8 mouse cellular contexts compared by ENCODE assay signal in the genomic region with DNA sequence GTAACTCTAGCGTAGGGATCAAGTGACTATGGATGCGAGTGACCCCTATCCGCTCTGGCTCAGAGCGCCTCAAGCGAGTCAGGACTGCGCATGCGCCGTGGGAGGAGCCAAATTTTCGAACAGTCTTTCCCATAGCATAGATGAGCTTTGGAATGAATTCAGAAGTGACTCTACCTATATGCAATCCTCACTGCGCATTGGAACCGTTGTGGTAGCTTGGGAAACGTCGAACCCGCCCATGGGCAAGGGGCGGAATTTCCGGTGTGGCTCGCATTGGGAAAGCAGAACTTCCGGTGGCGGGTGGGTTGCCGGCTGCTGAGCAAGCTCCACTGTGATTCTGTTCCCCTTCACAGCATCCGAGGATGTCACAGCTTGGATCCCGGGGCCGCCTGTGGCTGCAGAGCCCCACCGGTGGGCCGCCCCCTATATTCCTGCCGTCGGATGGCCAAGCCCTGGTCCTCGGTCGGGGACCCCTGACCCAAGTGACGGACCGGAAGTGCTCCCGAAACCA. TPM values are rescaled to one million over a fixed set of nuclear protein-coding genes. Genes with fewer than 3 reads are reported as not detected.
A peak's percentile ranks its signal among the peaks of the same experiment; 100 is the strongest.
DNase-seq lines count a peak whose midpoint lies in the region; ATAC-seq and TF ChIP-seq lines count a peak whose summit lies in the region.

TSS of gene Pnkp (plus strand) at position 98 of the 511 bp plus-strand sequence.

- no peak; the same call in 1 of the 2 replicates for TF ChIP-seq CTCF in gastrocnemius, adult 2 months (IDR thresholded peaks at IDR 0.05)
- TF ChIP-seq CTCF in hindbrain, postnatal 0 days (IDR thresholded peaks at IDR 0.05; ENCODE audit: low read depth), result peak; percentile 36
- TF ChIP-seq CTCF in left cerebral cortex, adult 2 months (IDR thresholded peaks at IDR 0.05), result no peak; the same call in 1 of the 2 replicates

- no peaks in the 10 kb centered on the region for H3K9me3 ChIP-seq in hindbrain, postnatal 0 days (ENCODE audit: low read length)

- peaks cover 9% of the 10 kb centered on the region; the same call in 1 of the 2 replicates for H3K36me3 ChIP-seq in hindbrain, postnatal 0 days (ENCODE audit: insufficient read depth, low read length)

- DNase-seq in gastrocnemius, adult 2 months, result peak; percentile 87
- DNase-seq in hindbrain, postnatal 0 days (ENCODE audit: low spot score), result peak; percentile 95
- DNase-seq in left cerebral cortex, adult 2 months (ENCODE audit: extremely low spot score in 1 of 2, low spot score in 2 of 2), result peak; percentile 89 to 90
- peak; percentile 95 for DNase-seq in right cerebral cortex, adult 2 months (ENCODE audit: low spot score in 2 of 2)
- DNase-seq in urinary bladder, postnatal 36 days (ENCODE audit: low spot score in 2 of 2), result peak; percentile 78 to 84

- WGBS in hindbrain, postnatal 0 days, result under 1% methylated on average over 32 of the region's 32 CpGs

- intact Hi-C loops in gastrocnemius, adult 2 months (cut with DNase I), result no loop called here
- intact Hi-C loops in left cerebral cortex, adult 2 months (cut with DNase I), result loop anchor here (10.0 kb wide), 1 partner anchor 268 kb away; the partner anchor contains the start of genes Rpl13a and Rps11

- peak within 1 kb of the TSS; percentile 70 for H3K9ac ChIP-seq in hindbrain, postnatal 0 days (replicated peaks; ENCODE audit: low read length)

- H3K27ac ChIP-seq in gastrocnemius, adult 2 months, result peak within 1 kb of the TSS; percentile 92
- H3K27ac ChIP-seq in hindbrain, postnatal 0 days, result peak within 1 kb of the TSS; percentile 90
- peak within 1 kb of the TSS; percentile 88 for H3K27ac ChIP-seq in left cerebral cortex, adult 2 months

- no peaks in the 10 kb centered on the region for H3K27me3 ChIP-seq in hindbrain, postnatal 0 days (ENCODE audit: insufficient read depth, low read length)

- peaks cover 12% of the 10 kb centered on the region for H3K4me1 ChIP-seq in hindbrain, postnatal 0 days (ENCODE audit: insufficient read depth, low read length)

- peak within 1 kb of the TSS; percentile 98 for H3K4me3 ChIP-seq in gastrocnemius, adult 2 months
- H3K4me3 ChIP-seq in hindbrain, postnatal 0 days (ENCODE audit: low read length), result peak within 1 kb of the TSS; percentile 57
- peak within 1 kb of the TSS; percentile 92 for H3K4me3 ChIP-seq in left cerebral cortex, adult 2 months

- ATAC-seq in activated CD4-positive, CD25-positive, alpha-beta regulatory T cell, adult 4 months, result peak; percentile 47
- peak; percentile 55 for ATAC-seq in common myeloid progenitor, adult 5-6 weeks (replicated peaks; ENCODE audit: low read depth, poor library complexity, severe bottlenecking)
- ATAC-seq in hindbrain, postnatal 0 days, result peak; percentile 77
- ATAC-seq in megakaryocyte, adult 5-6 weeks (ENCODE audit: poor library complexity, severe bottlenecking), result peak; percentile 72

- peak within 1 kb of the TSS; percentile 66 for H3K4me2 ChIP-seq in hindbrain, postnatal 0 days (ENCODE audit: low read depth, low read length)

RNA-seq across cellular contexts. Expression of gene Pnkp, which starts in this region (rescaled TPM):
- 10 to 100 TPM; 41.4 to 48.8 TPM for polyA plus RNA-seq in activated CD4-positive, CD25-positive, alpha-beta regulatory T cell, adult 4 months (2017; shearing (Covaris generic))
- total RNA-seq in common myeloid progenitor, adult 5-6 weeks (2017), result 16.6 and 26.5 TPM in 2 replicates
- total RNA-seq in gastrocnemius, adult 2 months (2021), result 10 to 100 TPM; 19.4 to 21.2 TPM
- total RNA-seq in hindbrain, postnatal 0 days (2014; rRNA removed), result 22.9 and 47.1 TPM in 2 replicates
- polyA plus RNA-seq in hindbrain, postnatal 0 days (2015; fragmentation: Nextera tagmentation; extraction: Ambion mirVana), result 35.7 and 37.5 TPM in 2 replicates
- total RNA-seq in left cerebral cortex, adult 2 months (2021), result 10 to 100 TPM; 27.4 to 31.2 TPM
- 75.1 and 89.7 TPM in 2 replicates for total RNA-seq in megakaryocyte, adult 5-6 weeks (2015)
- 109 and 129 TPM in 2 replicates for total RNA-seq in megakaryocyte, adult 5-6 weeks (2017)

Comparison
In these comparisons a context has a peak if more than half of its experiments do, and no peak if none do; other contexts are left out.
1. Peak in every context shown above with its lines: DNase-seq, ATAC-seq, H3K4me3 ChIP-seq and H3K27ac ChIP-seq.